Mouse (Mus musculus): ENCODE data around the gene Gm10100. TPM values are rescaled to one million over a fixed set of nuclear protein-coding genes. Genes with fewer than 3 reads are reported as not detected.
"Not testable (repeated sequence)": the region's sequence is repeated elsewhere in the genome, so short reads cannot be mapped to it uniquely, and the experiment has no call there.

Gm10100 gene
- polyA plus RNA-seq, 1 experiment from 2014 or later, result not detected

- not testable (repeated sequence) for H3K4me1 ChIP-seq; H3K4me3 ChIP-seq; H3K27ac ChIP-seq; H3K27me3 ChIP-seq (ENCODE audit: insufficient read depth, poor library complexity, severe bottlenecking); DNase-seq (ENCODE audit: low spot score); H3K36me3 ChIP-seq; H3K9me3 ChIP-seq
- WGBS, result 56% methylated on average over 1 of the region's 1 CpGs
These were observed 44.9 kb downstream of the Gm10100 start, which contains the start of gene Gm3238 for GRCm38 (mm10) chr10:77771225-77771624. Gene Gm3238, minus strand, starts transcription at chr10:77771325.

GRCm38 (mm10) chr10:77772142-77772541, 45.9 kb downstream of the Gm10100 start:
- not testable (repeated sequence) for H3K4me3 ChIP-seq; H3K36me3 ChIP-seq; H3K4me1 ChIP-seq; H3K27ac ChIP-seq; H3K9me3 ChIP-seq; DNase-seq (ENCODE audit: low spot score); H3K27me3 ChIP-seq (ENCODE audit: insufficient read depth, poor library complexity, severe bottlenecking)
- 69% methylated on average over 3 of the region's 3 CpGs for WGBS

Other genes starting within 250 kb of the Gm10100 start
- 30.7 and 45.6 TPM in 2 replicates for gene Fam207a, start 210.7 kb upstream of the Gm10100 start, polyA plus RNA-seq (2016; fragmentation: Nextera tagmentation; extraction: Ambion mirVana)
- gene Itgb2, start 196.2 kb upstream of the Gm10100 start, polyA plus RNA-seq (2016; fragmentation: Nextera tagmentation; extraction: Ambion mirVana), result 2.4 and 3.6 TPM in 2 replicates
- gene Pttg1ip, start 144.8 kb upstream of the Gm10100 start, polyA plus RNA-seq (2016; fragmentation: Nextera tagmentation; extraction: Ambion mirVana), result 94.9 and 97.0 TPM in 2 replicates
- 235 and 306 TPM in 2 replicates for gene Sumo3, start 120.4 kb upstream of the Gm10100 start, polyA plus RNA-seq (2016; fragmentation: Nextera tagmentation; extraction: Ambion mirVana)
- 2.1 and 2.7 TPM in 2 replicates for gene Gm49325, start 120.3 kb upstream of the Gm10100 start, polyA plus RNA-seq (2016; fragmentation: Nextera tagmentation; extraction: Ambion mirVana)
- gene Ube2g2, start 104.2 kb upstream of the Gm10100 start, polyA plus RNA-seq (2016; fragmentation: Nextera tagmentation; extraction: Ambion mirVana), result 83.1 and 92.1 TPM in 2 replicates
- 0.14 and 0.38 TPM in 2 replicates for gene Tspear, start 39.9 kb upstream of the Gm10100 start, polyA plus RNA-seq (2016; fragmentation: Nextera tagmentation; extraction: Ambion mirVana)
- not detected in 2 replicates for gene Gm19402, start 35.7 kb upstream of the Gm10100 start, polyA plus RNA-seq (2016; fragmentation: Nextera tagmentation; extraction: Ambion mirVana)
- gene Gm9508, start 29.3 kb upstream of the Gm10100 start, polyA plus RNA-seq (2016; fragmentation: Nextera tagmentation; extraction: Ambion mirVana), result not detected in 2 replicates
- not detected in 2 replicates for gene Gm10272, start 19.9 kb upstream of the Gm10100 start, polyA plus RNA-seq (2016; fragmentation: Nextera tagmentation; extraction: Ambion mirVana)
- gene Gm10024, start 15.0 kb upstream of the Gm10100 start, polyA plus RNA-seq (2016; fragmentation: Nextera tagmentation; extraction: Ambion mirVana), result not detected in 2 replicates
- gene Gm10142, start 10.7 kb upstream of the Gm10100 start, polyA plus RNA-seq (2016; fragmentation: Nextera tagmentation; extraction: Ambion mirVana), result not detected in 2 replicates
- not detected in 2 replicates for gene Krtap12-1, start 5.9 kb upstream of the Gm10100 start, polyA plus RNA-seq (2016; fragmentation: Nextera tagmentation; extraction: Ambion mirVana)
- not detected in 2 replicates for gene Gm18596, start 16.2 kb downstream of the Gm10100 start, polyA plus RNA-seq (2016; fragmentation: Nextera tagmentation; extraction: Ambion mirVana)
- gene Gm9736, start 24.9 kb downstream of the Gm10100 start, polyA plus RNA-seq (2016; fragmentation: Nextera tagmentation; extraction: Ambion mirVana), result not detected in 2 replicates
- gene Gm3233, start 33.2 kb downstream of the Gm10100 start, polyA plus RNA-seq (2016; fragmentation: Nextera tagmentation; extraction: Ambion mirVana), result not detected in 2 replicates
- not detected in 2 replicates for gene Gm3238, start 44.8 kb downstream of the Gm10100 start, polyA plus RNA-seq (2016; fragmentation: Nextera tagmentation; extraction: Ambion mirVana)
- not detected in 2 replicates for gene Gm7138, start 50.5 kb downstream of the Gm10100 start, polyA plus RNA-seq (2016; fragmentation: Nextera tagmentation; extraction: Ambion mirVana)
- not detected in 2 replicates for gene Gm3250, start 56.1 kb downstream of the Gm10100 start, polyA plus RNA-seq (2016; fragmentation: Nextera tagmentation; extraction: Ambion mirVana)
- gene Gm7137, start 61.7 kb downstream of the Gm10100 start, polyA plus RNA-seq (2016; fragmentation: Nextera tagmentation; extraction: Ambion mirVana), result not detected in 2 replicates
- gene Gm9639, start 68.6 kb downstream of the Gm10100 start, polyA plus RNA-seq (2016; fragmentation: Nextera tagmentation; extraction: Ambion mirVana), result not detected in 2 replicates
- gene Gm19668, start 72.6 kb downstream of the Gm10100 start, polyA plus RNA-seq (2016; fragmentation: Nextera tagmentation; extraction: Ambion mirVana), result not detected in 2 replicates
- gene Gm9507, start 85.4 kb downstream of the Gm10100 start, polyA plus RNA-seq (2016; fragmentation: Nextera tagmentation; extraction: Ambion mirVana), result not detected in 2 replicates
- not detected in 2 replicates for gene Gm2696, start 88.2 kb downstream of the Gm10100 start, polyA plus RNA-seq (2016; fragmentation: Nextera tagmentation; extraction: Ambion mirVana)
- gene Krtap10-4, start 100.6 kb downstream of the Gm10100 start, polyA plus RNA-seq (2016; fragmentation: Nextera tagmentation; extraction: Ambion mirVana), result not detected in 2 replicates
- not detected in 2 replicates for gene Krtap10-10, start 109.5 kb downstream of the Gm10100 start, polyA plus RNA-seq (2016; fragmentation: Nextera tagmentation; extraction: Ambion mirVana)
- gene Gm36176, start 120.3 kb downstream of the Gm10100 start, polyA plus RNA-seq (2016; fragmentation: Nextera tagmentation; extraction: Ambion mirVana), result not detected in 2 replicates
- gene Gm10318, start 126.4 kb downstream of the Gm10100 start, polyA plus RNA-seq (2016; fragmentation: Nextera tagmentation; extraction: Ambion mirVana), result not detected in 2 replicates
- not detected in 2 replicates for gene Gm3285, start 135.5 kb downstream of the Gm10100 start, polyA plus RNA-seq (2016; fragmentation: Nextera tagmentation; extraction: Ambion mirVana)
- gene Lrrc3, start 176.1 kb downstream of the Gm10100 start, polyA plus RNA-seq (2016; fragmentation: Nextera tagmentation; extraction: Ambion mirVana), result 2.7 and 4.9 TPM in 2 replicates
- 0.43 TPM in 2 replicates for gene Trpm2, start 244.1 kb downstream of the Gm10100 start, polyA plus RNA-seq (2016; fragmentation: Nextera tagmentation; extraction: Ambion mirVana)

Measured in heart, embryonic 10.5 days (tissue).